In the genomic region with DNA sequence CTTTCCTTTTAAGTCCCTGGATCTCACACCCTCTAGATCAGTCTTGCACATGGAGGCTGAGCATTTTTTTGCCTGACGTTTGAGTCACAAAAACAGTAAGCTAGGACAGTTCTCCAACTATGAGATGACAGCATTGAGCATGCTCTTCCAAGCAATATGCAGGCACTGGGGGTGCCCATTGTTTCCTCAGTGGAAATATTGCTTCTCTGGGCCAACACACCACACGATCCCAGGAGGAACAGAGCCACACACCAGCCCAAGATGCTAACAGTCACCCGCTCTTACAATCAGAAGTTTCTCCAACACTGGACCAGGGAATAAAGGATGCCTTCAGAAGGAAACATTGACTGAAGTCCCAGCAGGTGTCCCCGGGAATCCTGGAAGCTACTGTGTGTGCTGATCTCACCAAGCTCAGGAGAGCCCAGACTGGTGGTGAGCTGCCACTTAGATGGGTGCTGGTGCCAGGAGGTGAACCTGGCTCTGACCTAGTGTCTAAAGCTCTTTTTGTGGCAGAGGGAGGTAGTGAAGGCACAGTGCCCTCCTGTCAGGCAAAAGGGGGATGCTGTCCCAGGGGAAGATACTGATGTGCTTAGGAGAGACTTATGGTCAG, we compare ENCODE assay signal across 20 mouse cellular contexts. TPM values are rescaled to one million over a fixed set of nuclear protein-coding genes. Genes with fewer than 3 reads are reported as not detected.
DNase-seq lines count a peak whose midpoint lies in the region; ATAC-seq lines count a peak whose summit lies in the region.
"Had no signal": no experiment of that assay in that cellular context is flagged by ENCODE, and none has a peak within 500 bp of the region (broad histone marks: within the 10 kb centered on the region; RNA-seq: fewer than 3 reads in every experiment).

No protein-coding gene starts in this region.

- 16% methylated on average over 4 of the region's 4 CpGs for WGBS in hindbrain, embryonic 13.5 days
- 18% methylated on average over 4 of the region's 4 CpGs for WGBS in limb, embryonic 12.5 days
- 3% methylated on average over 4 of the region's 4 CpGs for WGBS in neural tube, embryonic 14.5 days

- intact Hi-C loops in gastrocnemius, postnatal 36 days (cut with DNase I) = no loop called here

- no peaks in the 10 kb centered on the region for H3K9me3 ChIP-seq in hindbrain, embryonic 13.5 days
- H3K9me3 ChIP-seq in limb, embryonic 12.5 days = no peaks in the 10 kb centered on the region
- no peaks in the 10 kb centered on the region for H3K9me3 ChIP-seq in neural tube, embryonic 14.5 days (ENCODE audit: control insufficient read depth, low read length)
- H3K9me3 ChIP-seq: embryonic facial prominence, embryonic 15.5 days; forebrain, embryonic 10.5 days; heart, embryonic 15.5 days had no signal

- peak overlapping the region; percentile 86 for H3K9ac ChIP-seq in hindbrain, embryonic 13.5 days
- peak overlapping the region; percentile 99 for H3K9ac ChIP-seq in limb, embryonic 12.5 days (replicated peaks)
- peak overlapping the region; percentile 80 for H3K9ac ChIP-seq in neural tube, embryonic 14.5 days (replicated peaks; ENCODE audit: low read depth, low read length)
- H3K9ac ChIP-seq: embryonic facial prominence, embryonic 15.5 days; heart, embryonic 15.5 days; liver, postnatal 0 days had no signal

- peak overlapping the region; percentile 55 for H3K4me2 ChIP-seq in hindbrain, embryonic 13.5 days
- H3K4me2 ChIP-seq in limb, embryonic 12.5 days = peak overlapping the region; percentile 74
- H3K4me2 ChIP-seq in neural tube, embryonic 14.5 days (ENCODE audit: low read depth, low read length) = peak overlapping the region; percentile 55
- H3K4me2 ChIP-seq: embryonic facial prominence, embryonic 15.5 days; heart, embryonic 15.5 days had no signal

- DNase-seq in embryo, embryonic 9.5 days (ENCODE audit: extremely low spot score) = peak; percentile 27
- DNase-seq in embryo, embryonic 11 days = no peak
- no peak for DNase-seq in gastrocnemius, postnatal 4 days (ENCODE audit: low spot score in 2 of 2)
- no peak for DNase-seq in heart, adult 9 months (ENCODE audit: low spot score in 2 of 2)
- no peak for DNase-seq in gastrocnemius, postnatal 36 days
- DNase-seq: adrenal gland, adult 2 months; cerebellum, adult 9-10 months; heart, adult 2 months; heart, postnatal 4 days; liver, postnatal 0 days; lung, postnatal 10 days had no signal

- peaks cover 49% of the 10 kb centered on the region for H3K4me1 ChIP-seq in hindbrain, embryonic 13.5 days (replicated peaks)
- H3K4me1 ChIP-seq in limb, embryonic 12.5 days (replicated peaks) = peaks cover 76% of the 10 kb centered on the region
- H3K4me1 ChIP-seq in neural tube, embryonic 14.5 days (ENCODE audit: control insufficient read depth, insufficient read depth, low read length) = peaks cover 11% of the 10 kb centered on the region

- no peak for ATAC-seq in hindbrain, embryonic 13.5 days (ENCODE audit: low FRiP score)
- ATAC-seq in limb, embryonic 12.5 days (ENCODE audit: insufficient number of reproducible peaks, insufficient read depth, low FRiP score, low TSS enrichment, low read depth) = no peak
- ATAC-seq in neural tube, embryonic 14.5 days (ENCODE audit: low read depth) = no peak
- ATAC-seq: intestine, embryonic 16.5 days; liver, postnatal 0 days had no signal

- H3K36me3 ChIP-seq in hindbrain, embryonic 13.5 days = no peaks in the 10 kb centered on the region
- peaks cover 6% of the 10 kb centered on the region; the same call in 1 of the 2 replicates for H3K36me3 ChIP-seq in limb, embryonic 12.5 days
- no peaks in the 10 kb centered on the region for H3K36me3 ChIP-seq in neural tube, embryonic 14.5 days (ENCODE audit: control insufficient read depth, insufficient read depth, low read length)
- H3K36me3 ChIP-seq: embryonic facial prominence, embryonic 15.5 days; forebrain, embryonic 10.5 days; heart, embryonic 15.5 days had no signal

- H3K27me3 ChIP-seq in hindbrain, embryonic 13.5 days = peaks cover 96% of the 10 kb centered on the region
- H3K27me3 ChIP-seq in limb, embryonic 12.5 days = peaks cover 97% of the 10 kb centered on the region
- H3K27me3 ChIP-seq in neural tube, embryonic 14.5 days (ENCODE audit: control insufficient read depth, insufficient read depth, low read length) = peaks cover 40% of the 10 kb centered on the region

- H3K4me3 ChIP-seq in hindbrain, embryonic 13.5 days = peak overlapping the region; percentile 48
- peak overlapping the region; percentile 72 for H3K4me3 ChIP-seq in limb, embryonic 12.5 days (replicated peaks)
- peak overlapping the region; percentile 50 for H3K4me3 ChIP-seq in neural tube, embryonic 14.5 days (ENCODE audit: low read depth, low read length)
- H3K4me3 ChIP-seq: embryonic facial prominence, embryonic 15.5 days; forebrain, embryonic 10.5 days; heart, adult 2 months; heart, embryonic 15.5 days had no signal

- peak overlapping the region; percentile 83 for H3K27ac ChIP-seq in hindbrain, embryonic 13.5 days
- H3K27ac ChIP-seq in limb, embryonic 12.5 days = peak overlapping the region; percentile 93
- H3K27ac ChIP-seq in neural tube, embryonic 14.5 days (ENCODE audit: low read depth, low read length) = peak overlapping the region; percentile 89; the same call in 1 of the 2 replicates
- H3K27ac ChIP-seq: embryonic facial prominence, embryonic 15.5 days; forebrain, embryonic 10.5 days; heart, adult 2 months; heart, embryonic 15.5 days had no signal

RNA-seq across cellular contexts. Expression of a gene that starts 5.7 kb away (rescaled TPM):
- 6.3 and 6.7 TPM in 2 replicates for polyA plus RNA-seq in hindbrain, embryonic 13.5 days (2015; fragmentation: Nextera tagmentation; extraction: Ambion mirVana)
- 8.6 and 9.9 TPM in 2 replicates for polyA plus RNA-seq in limb, embryonic 12.5 days (2016; fragmentation: Nextera tagmentation; extraction: Ambion mirVana)
- polyA plus RNA-seq in neural tube, embryonic 14.5 days (2014; fragmentation: Nextera tagmentation; extraction: Ambion mirVana) = 13.1 and 16.3 TPM in 2 replicates
- total RNA-seq in gastrocnemius, postnatal 4 days (2021) = 1 to 10 TPM in 1 of 2 experiments, under 1 TPM in 1; 0.98 to 1.3 TPM
- under 1 TPM; 0.13 to 0.25 TPM for total RNA-seq in gastrocnemius, postnatal 36 days (2021)
- total RNA-seq: adrenal gland, adult 2 months; liver, adult 2 months; megakaryocyte, adult 5-6 weeks had no signal
- polyA plus RNA-seq: adrenal gland, adult 2 months; heart, embryonic 15.5 days; intestine, embryonic 16.5 days; liver, adult 2 months; liver, postnatal 0 days had no signal
